Mouse (Mus musculus) ES-E14 (cell line): ENCODE data around the gene D5Ertd579e.
"Not testable (repeated sequence)": the region's sequence is repeated elsewhere in the genome, so short reads cannot be mapped to it uniquely, and the experiment has no call there.

ENCODE experiments used
- CHD2 ChIP-seq: IDR thresholded peaks from 2 replicates; pipeline ENCODE4 v1.6.1; 2014; ENCODE audit warnings: mild to moderate bottlenecking, low read depth, low read length, inconsistent platforms
- HCFC1 ChIP-seq: IDR thresholded peaks from 2 replicates; pipeline ENCODE4 v1.6.1; 2012; ENCODE audit warnings: low read length, inconsistent platforms, borderline replicate concordance; ENCODE audit not compliant: insufficient read depth
- MAFK ChIP-seq: IDR thresholded peaks from 2 replicates; pipeline ENCODE4 v1.6.1; 2014; ENCODE audit warnings: mild to moderate bottlenecking, low read depth, low read length, inconsistent platforms; ENCODE audit not compliant: insufficient read depth
- ZC3H11A ChIP-seq: IDR thresholded peaks from 2 replicates; pipeline ENCODE4 v1.6.1; 2012; ENCODE audit warnings: low read depth, mild to moderate bottlenecking, inconsistent platforms, low read length, borderline replicate concordance
- ZNF384 ChIP-seq: IDR thresholded peaks from 2 replicates; pipeline ENCODE4 v1.6.1; 2012; ENCODE audit warnings: low read depth, low read length, inconsistent platforms

DNA sequence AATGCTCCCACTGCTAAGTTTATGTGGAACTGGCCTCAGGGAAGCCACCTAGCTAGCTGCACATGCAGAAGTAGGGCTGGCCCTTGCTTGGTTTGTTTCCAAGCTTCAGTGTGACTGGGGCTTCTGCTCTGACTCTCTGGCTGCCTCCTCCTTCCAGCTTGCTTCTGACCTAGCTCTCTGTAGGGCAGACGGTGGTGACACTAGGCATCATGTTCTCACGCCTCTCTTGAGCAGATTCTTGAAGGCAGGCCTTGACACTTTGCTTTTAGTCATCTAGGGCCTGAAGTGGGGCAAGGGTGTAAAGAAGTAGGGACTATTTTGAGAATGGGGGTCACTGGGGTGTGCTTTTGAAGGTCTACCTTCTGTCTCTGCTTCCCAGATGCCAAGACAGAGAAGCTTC is 27.8 kb downstream of the D5Ertd579e start:
- not testable (repeated sequence) for TF ChIP-seq ZC3H11A, MAFK, HCFC1, ZNF384, CHD2
